Mouse (Mus musculus) neural tube, embryonic 11.5 days (tissue): ENCODE data around the gene Pard3b. TPM values are rescaled to one million over a fixed set of nuclear protein-coding genes. Genes with fewer than 3 reads are reported as not detected.

ENCODE experiments used
- ATAC-seq: fragments of 200-750 bp; cut with Nextera tagmentation; 2 replicates; pipeline ENCODE4 v1.8.0; 2017; ENCODE audit warnings: moderate number of reproducible peaks, mild to moderate bottlenecking, moderate TSS enrichment, moderate library complexity; ENCODE audit not compliant: insufficient read depth, low FRiP score, low TSS enrichment
- DNase-seq: peaks from one replicate; pipeline ENCODE4 v3.0.0-alpha.2; 2015; ENCODE audit warnings: low spot score
- H3K27ac ChIP-seq: fragments of 300-500 bp; sonication (generic); 2 replicates; pipeline ENCODE4 v1.5.1; 2014; ENCODE audit warnings: low read depth, mild to moderate bottlenecking, low read length
- H3K27me3 ChIP-seq: fragments of 300-500 bp; sonication (generic); 2 replicates; pipeline ENCODE4 v1.6.1; 2014; ENCODE audit warnings: mild to moderate bottlenecking, low read length, mixed read lengths; ENCODE audit not compliant: control insufficient read depth, insufficient read depth
- H3K36me3 ChIP-seq: fragments of 300-500 bp; sonication (generic); 2 replicates; pipeline ENCODE4 v1.6.1; 2014; ENCODE audit warnings: mild to moderate bottlenecking, low read length, moderate library complexity, mixed read lengths; ENCODE audit not compliant: control insufficient read depth, insufficient read depth
- H3K4me1 ChIP-seq: fragments of 300-500 bp; sonication (generic); 2 replicates; pipeline ENCODE4 v1.6.1; 2014; ENCODE audit warnings: low read length, mixed read lengths; ENCODE audit not compliant: control insufficient read depth, insufficient read depth
- H3K4me2 ChIP-seq: fragments of 300-500 bp; sonication (generic); 2 replicates; pipeline ENCODE4 v1.6.1; 2014; ENCODE audit warnings: low read depth, mild to moderate bottlenecking, moderate library complexity
- H3K4me3 ChIP-seq: fragments of 300-500 bp; sonication (generic); 2 replicates; pipeline ENCODE4 v1.5.1; 2014; ENCODE audit warnings: low read depth, low read length
- H3K9ac ChIP-seq: fragments of 300-500 bp; sonication (generic); 2 replicates; pipeline ENCODE4 v1.6.1; 2014; ENCODE audit warnings: mild to moderate bottlenecking, low read length
- H3K9me3 ChIP-seq: fragments of 300-500 bp; sonication (generic); 2 replicates; pipeline ENCODE4 v1.6.1; 2016; ENCODE audit warnings: low read length; ENCODE audit not compliant: control insufficient read depth
- WGBS: fragments of 180-500 bp; shearing (Covaris S2); extraction: QIAGEN DNeasy Blood & Tissue Kit; methylation state at CpG from one replicate; pipeline ENCODE4 v1.1.7; 2014; 5-methylcytosine and 5-hydroxymethylcytosine counted together
- polyA plus RNA-seq: library from polyadenylated mRNA; unstranded; fragments of >200 nt; fragmentation: Nextera tagmentation; extraction: Ambion mirVana; gene quantifications from 2 replicates; pipeline ENCODE4 v1.2.1, GENCODE M21; 2014

The Pard3b gene
- polyA plus RNA-seq, 1 experiment from 2014 or later, result 12.6 TPM

- DNase-seq (no peak), ATAC-seq (no peak)
- Histone ChIP-seq H3K36me3 (no peaks in the 10 kb centered on the region), H3K4me1 (no peaks in the 10 kb centered on the region), H3K4me2 (no peak overlapping the region), H3K4me3 (no peak overlapping the region), H3K27ac (no peak overlapping the region), H3K9ac (no peak overlapping the region), H3K9me3 (no peaks in the 10 kb centered on the region), H3K27me3 (no peaks in the 10 kb centered on the region)
- 83% methylated on average over 2 of the region's 2 CpGs for WGBS
Measured at GRCm38 (mm10) chr1:61867286-61868082, 228.9 kb downstream of the Pard3b start.

- Histone ChIP-seq H3K4me1 (no peaks in the 10 kb centered on the region), H3K4me3 (no peak overlapping the region), H3K4me2 (no peak overlapping the region), H3K9me3 (no peaks in the 10 kb centered on the region), H3K27me3 (no peaks in the 10 kb centered on the region), H3K9ac (no peak overlapping the region), H3K27ac (no peak overlapping the region), H3K36me3 (no peaks in the 10 kb centered on the region)
- ATAC-seq, result no peak
- WGBS, result 72% methylated on average over 1 of the region's 1 CpGs
- DNase-seq, result no peak
Measured at GRCm38 (mm10) chr1:61874875-61875274, 236.3 kb downstream of the Pard3b start.

- WGBS, result 69% methylated on average over 6 of the region's 6 CpGs
Measured at GRCm38 (mm10) chr1:61879706-61880470, 241.3 kb downstream of the Pard3b start.

GRCm38 (mm10) chr1:61896048-61896447 lies 257.4 kb downstream of the Pard3b start:
- Histone ChIP-seq H3K27ac (no peak overlapping the region), H3K9me3 (no peaks in the 10 kb centered on the region), H3K4me2 (no peak overlapping the region), H3K27me3 (no peaks in the 10 kb centered on the region), H3K4me1 (no peaks in the 10 kb centered on the region), H3K9ac (no peak overlapping the region), H3K4me3 (no peak overlapping the region), H3K36me3 (no peaks in the 10 kb centered on the region)
- 90% methylated on average over 4 of the region's 4 CpGs for WGBS
- ATAC-seq, result no peak
- no peak for DNase-seq

More at GRCm38 (mm10) chr1:61879706-61880470, 241.3 kb downstream of the Pard3b start:
- Histone ChIP-seq H3K4me3 (no peak overlapping the region), H3K9me3 (no peaks in the 10 kb centered on the region), H3K36me3 (no peaks in the 10 kb centered on the region), H3K27me3 (no peaks in the 10 kb centered on the region), H3K4me2 (no peak overlapping the region), H3K27ac (no peak overlapping the region), H3K9ac (no peak overlapping the region), H3K4me1 (no peaks in the 10 kb centered on the region)
- no peak for DNase-seq
- ATAC-seq, result no peak

GRCm38 (mm10) chr1:61903271-61904007 lies 264.8 kb downstream of the Pard3b start:
- Histone ChIP-seq H3K27ac (no peak overlapping the region), H3K36me3 (no peaks in the 10 kb centered on the region), H3K4me2 (no peak overlapping the region), H3K4me3 (no peak overlapping the region), H3K9ac (no peak overlapping the region), H3K27me3 (no peaks in the 10 kb centered on the region), H3K9me3 (no peaks in the 10 kb centered on the region), H3K4me1 (no peaks in the 10 kb centered on the region)
- ATAC-seq (no peak), DNase-seq (no peak)
- WGBS, result 88% methylated on average over 4 of the region's 4 CpGs

- no peaks in the 10 kb centered on the region for H3K4me1 ChIP-seq
- H3K9me3 ChIP-seq, result no peaks in the 10 kb centered on the region
- H3K36me3 ChIP-seq, result no peaks in the 10 kb centered on the region
- H3K27me3 ChIP-seq, result no peaks in the 10 kb centered on the region
- H3K9ac ChIP-seq, result no peak overlapping the region
- no peak overlapping the region for H3K4me3 ChIP-seq
- DNase-seq (no peak), ATAC-seq (no peak)
- WGBS, result 61% methylated on average over 4 of the region's 4 CpGs
- no peak overlapping the region for H3K4me2 ChIP-seq
- H3K27ac ChIP-seq, result no peak overlapping the region
Measured at GRCm38 (mm10) chr1:61904036-61904435, 265.4 kb downstream of the Pard3b start.

- Histone ChIP-seq H3K27me3 (no peaks in the 10 kb centered on the region), H3K9me3 (no peaks in the 10 kb centered on the region), H3K9ac (no peak overlapping the region), H3K4me1 (no peaks in the 10 kb centered on the region), H3K36me3 (no peaks in the 10 kb centered on the region), H3K27ac (0 out of 2 replicates have a peak overlapping the region, but pooled peaks have one; percentile 17), H3K4me3 (no peak overlapping the region), H3K4me2 (no peak overlapping the region)
- WGBS, result 36% methylated on average over 2 of the region's 2 CpGs
- ATAC-seq, result no peak
- DNase-seq, result no peak
Measured at GRCm38 (mm10) chr1:61912931-61913330, 274.3 kb downstream of the Pard3b start.

- DNase-seq (no peak), ATAC-seq (no peak)
- H3K27me3 ChIP-seq, result no peaks in the 10 kb centered on the region
- no peaks in the 10 kb centered on the region for H3K9me3 ChIP-seq
- 21% methylated on average over 2 of the region's 2 CpGs for WGBS
- no peaks in the 10 kb centered on the region for H3K36me3 ChIP-seq
- no peak overlapping the region for H3K27ac ChIP-seq
- no peaks in the 10 kb centered on the region for H3K4me1 ChIP-seq
- H3K4me2 ChIP-seq, result no peak overlapping the region
- no peak overlapping the region for H3K9ac ChIP-seq
- no peak overlapping the region for H3K4me3 ChIP-seq
Measured at GRCm38 (mm10) chr1:61924958-61925357, 286.3 kb downstream of the Pard3b start.
